Mouse (Mus musculus) left cerebral cortex, adult 9 months (tissue): ENCODE results near the gene Atrip.
A peak's percentile ranks its signal among the peaks of the same experiment; 100 is the strongest.

Source experiments
- DNase-seq, 2 experiments: peaks; one replicate each; pipeline ENCODE4 v3.0.0; 2022; ENCODE audit warnings: low spot score in 2 of 2

Gene Atrip

DNA sequence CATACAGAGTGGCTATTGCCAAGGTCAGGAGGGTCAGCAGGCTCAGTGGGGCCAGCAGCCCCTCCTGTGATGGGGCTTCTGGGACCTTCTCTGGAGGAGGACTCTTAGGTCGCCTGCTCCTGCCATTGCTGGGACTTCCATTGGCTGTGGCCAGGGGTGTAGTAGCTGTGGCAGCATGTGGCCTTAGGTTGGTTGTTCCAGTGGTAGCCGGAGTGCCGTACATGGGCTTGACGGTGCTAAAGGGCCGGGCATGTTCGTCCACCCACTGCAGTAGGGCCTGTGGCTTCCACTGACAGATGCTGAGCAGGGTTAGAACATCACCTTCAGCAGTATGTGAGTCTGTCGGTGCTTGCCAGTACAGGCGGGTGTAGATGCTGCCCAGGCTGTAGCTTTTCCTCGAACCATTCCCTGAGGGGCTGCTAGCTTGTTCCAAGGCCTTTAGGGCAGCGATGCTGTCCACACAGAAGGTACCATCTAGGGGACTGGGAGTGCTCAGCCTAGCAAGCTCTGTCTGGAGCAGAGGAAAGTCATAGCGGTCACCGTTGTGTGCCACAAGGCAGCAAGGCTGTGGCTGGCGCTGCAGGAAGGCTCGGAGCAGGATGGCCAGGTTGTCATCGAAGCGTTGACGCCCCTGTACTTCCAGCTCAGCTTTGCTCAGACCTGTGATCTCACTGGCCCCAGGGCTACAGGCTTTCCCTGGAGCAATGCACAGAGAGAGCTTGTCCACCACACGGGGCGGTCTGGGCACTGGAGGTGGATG, 15.7 kb downstream of the Atrip start:
- DNase-seq: no peak

DNA sequence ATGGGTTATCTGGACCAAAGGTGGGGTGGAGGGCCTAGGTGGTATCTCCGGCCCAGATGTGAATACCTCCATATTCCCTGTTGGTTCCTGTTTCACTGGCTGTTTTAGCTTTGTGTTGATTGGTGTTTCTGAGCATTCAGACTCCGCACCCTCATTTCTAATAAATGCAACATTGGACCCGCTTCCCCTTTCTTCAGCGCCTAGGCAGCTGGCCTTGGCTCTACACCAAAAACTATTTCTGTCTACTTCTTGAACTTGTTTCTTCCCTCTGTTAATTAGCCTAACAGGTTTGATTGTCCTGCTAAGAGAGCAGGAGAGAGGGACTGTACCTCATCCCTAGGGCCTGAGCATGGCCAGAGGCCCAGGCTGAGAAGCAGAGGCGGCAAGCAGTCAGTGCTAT, 16.4 kb downstream of the Atrip start:
- no peak for DNase-seq

DNA sequence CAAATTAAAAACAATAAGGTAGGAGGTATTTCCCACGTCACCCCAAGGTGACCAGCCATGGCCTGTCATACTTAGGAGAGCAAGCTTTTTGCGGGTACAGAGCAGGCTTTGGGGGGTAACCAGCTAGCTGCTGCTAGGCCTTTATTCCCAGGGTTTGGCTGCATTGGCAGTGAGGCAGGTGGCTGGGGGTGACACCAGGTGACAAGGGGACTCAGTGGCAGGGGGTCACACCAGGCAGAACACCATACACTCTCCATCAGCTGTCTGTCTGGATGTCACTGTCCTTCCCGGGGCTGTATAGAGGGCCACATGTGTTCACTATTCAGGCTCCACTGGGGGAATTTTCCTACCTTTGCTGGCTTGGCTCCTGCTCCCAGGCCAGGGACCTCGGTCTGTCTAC, 17.0 kb downstream of the Atrip start:
- no peak for DNase-seq

GRCm38 (mm10) chr9:109056081-109056690, 17.7 kb downstream of the Atrip start:
- DNase-seq: no peak

DNA sequence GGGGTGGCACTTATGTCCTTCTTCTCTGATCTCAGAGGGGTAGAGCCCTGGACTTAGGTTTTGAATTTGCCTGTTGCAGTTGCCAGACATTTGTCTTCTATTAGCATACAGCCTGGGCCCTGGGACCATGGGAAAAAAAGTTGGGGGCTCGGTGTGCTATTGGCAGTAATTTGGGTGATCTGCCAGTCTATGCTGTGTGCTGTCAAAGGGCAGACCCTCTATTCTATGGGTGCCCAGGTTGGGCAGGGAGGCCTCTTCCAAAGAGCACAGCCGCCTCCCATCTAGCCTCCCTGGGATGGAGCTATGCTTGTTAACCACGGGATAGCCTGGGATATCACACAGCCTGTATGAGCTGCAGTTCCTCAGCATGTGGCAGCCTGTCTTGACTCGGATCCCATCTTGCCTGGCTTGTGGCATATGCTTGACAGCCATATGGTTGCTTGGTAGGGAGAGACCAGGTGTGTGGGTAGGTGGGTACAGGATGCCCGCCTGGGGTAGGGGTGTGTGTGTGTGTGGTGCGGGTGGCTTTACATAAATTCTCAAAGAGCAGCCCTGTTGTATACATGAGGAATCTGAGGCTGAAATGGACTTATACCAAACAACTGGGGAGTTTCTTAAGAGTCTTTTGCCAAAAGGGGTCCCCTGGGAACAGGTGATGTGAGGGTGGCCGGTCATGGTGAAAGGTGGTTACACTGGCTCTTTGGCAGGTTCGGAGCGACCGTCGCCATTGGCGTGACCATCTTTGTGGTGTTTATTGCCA, 18.5 kb downstream of the Atrip start:
- peak in 1 of 2 experiments; percentile 41 for DNase-seq

DNA sequence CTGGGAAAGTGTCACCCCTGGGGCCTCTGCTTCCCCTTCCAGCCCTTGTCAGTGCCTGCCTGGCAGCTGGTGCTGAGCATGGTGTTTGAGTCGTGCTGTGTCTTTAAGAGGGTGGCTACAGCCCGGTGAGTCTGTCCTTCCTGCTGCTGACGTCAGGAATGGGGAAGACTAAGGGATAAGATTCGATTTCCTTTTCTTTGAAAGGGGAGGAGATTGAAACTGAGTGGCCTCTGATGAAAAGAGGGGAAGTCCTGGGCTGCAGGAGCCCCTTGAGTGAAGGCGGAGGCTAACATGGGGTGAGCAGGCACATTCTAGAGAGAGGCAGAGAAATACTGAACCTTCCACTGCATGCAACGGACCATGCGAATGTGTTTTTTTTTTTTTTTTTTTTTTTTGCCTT, 19.2 kb downstream of the Atrip start:
- peak; percentile 65 to 85 for DNase-seq

- no peak for DNase-seq
Measured at GRCm38 (mm10) chr9:109053851-109054250, 20.1 kb downstream of the Atrip start.

- DNase-seq: no peak
Measured at GRCm38 (mm10) chr9:109053366-109053765, 20.6 kb downstream of the Atrip start.

GRCm38 (mm10) chr9:109052490-109053260, 21.2 kb downstream of the Atrip start:
- DNase-seq: no peak

GRCm38 (mm10) chr9:109051651-109052489, 22.1 kb downstream of the Atrip start:
- no peak for DNase-seq

- no peak for DNase-seq
Measured at GRCm38 (mm10) chr9:109051011-109051501, 22.9 kb downstream of the Atrip start.

GRCm38 (mm10) chr9:109050674-109050997, 23.3 kb downstream of the Atrip start:
- DNase-seq: no peak

- DNase-seq: no peak
Measured at GRCm38 (mm10) chr9:109049996-109050673, 23.8 kb downstream of the Atrip start.

DNA sequence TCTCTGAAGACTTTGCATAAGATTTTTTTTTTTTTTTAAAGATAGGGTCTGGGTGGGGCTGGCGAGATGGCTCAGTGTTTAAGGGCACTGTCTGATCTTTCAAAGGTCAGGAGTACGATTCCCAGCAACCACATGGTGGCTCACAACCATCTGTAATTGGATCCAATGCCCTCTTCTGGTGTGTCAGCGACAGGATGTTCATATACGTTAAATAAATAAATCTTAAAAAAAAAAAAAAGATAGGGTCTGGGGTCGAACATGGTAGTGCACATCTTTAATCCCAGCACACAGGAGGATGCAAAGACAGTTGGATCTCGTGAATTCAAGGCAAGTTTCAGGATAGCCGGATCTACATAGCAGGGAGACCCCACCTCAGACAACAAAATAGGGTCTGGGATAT, 24.6 kb downstream of the Atrip start:
- DNase-seq: no peak

DNA sequence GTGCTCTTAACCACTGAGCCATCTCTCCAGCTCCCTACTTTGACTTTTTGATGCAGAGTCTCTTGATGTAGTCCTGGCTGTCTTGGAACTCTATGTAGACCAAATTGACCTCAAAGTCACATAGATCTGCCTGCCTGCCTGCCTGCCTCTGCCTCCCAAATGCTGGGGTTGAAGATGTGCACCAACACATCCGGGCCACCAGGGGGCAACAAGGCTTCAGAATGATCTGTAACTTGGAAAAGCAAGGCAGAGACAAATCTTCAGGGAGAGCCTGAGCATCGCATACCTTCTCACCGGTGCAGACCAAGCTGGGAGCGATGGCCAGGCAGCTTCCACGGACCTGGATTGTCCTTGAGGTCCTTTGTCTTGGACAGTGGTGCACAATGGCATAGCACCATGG, 27.6 kb downstream of the Atrip start:
- DNase-seq: peak in 1 of 2 experiments; percentile 63

GRCm38 (mm10) chr9:109041351-109041750, 32.6 kb downstream of the Atrip start:
- DNase-seq: peak in 1 of 2 experiments; percentile 1

- peak in 1 of 2 experiments; percentile 0 for DNase-seq
Measured at GRCm38 (mm10) chr9:109040906-109041305, 33.0 kb downstream of the Atrip start.

GRCm38 (mm10) chr9:109040216-109040615, 33.7 kb downstream of the Atrip start:
- DNase-seq: peak in 1 of 2 experiments; percentile 1

DNA sequence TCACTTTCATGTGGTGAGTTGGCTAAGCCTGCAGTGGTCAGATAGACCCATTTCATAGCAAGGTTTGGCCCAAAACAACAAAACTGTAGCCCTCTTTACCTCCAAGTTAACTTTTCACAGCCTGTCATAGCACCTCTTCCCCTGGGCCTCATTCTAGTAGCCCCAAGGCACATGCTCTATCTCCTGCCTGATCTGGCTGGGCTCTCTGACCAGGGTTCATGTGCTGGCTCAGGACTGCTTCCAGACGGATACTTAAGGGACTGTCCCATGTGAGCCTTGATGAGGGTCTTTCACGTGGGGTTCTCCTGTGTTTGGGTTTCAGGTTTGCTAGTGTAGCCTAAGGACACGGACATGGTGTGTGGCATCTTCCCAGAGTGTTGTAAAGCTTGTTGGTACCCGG, 34.2 kb downstream of the Atrip start:
- DNase-seq: peak in 1 of 2 experiments; percentile 1

GRCm38 (mm10) chr9:109038901-109039364, 35.0 kb downstream of the Atrip start:
- DNase-seq: no peak
